Mouse (Mus musculus) embryonic facial prominence, embryonic 14.5 days (tissue): ENCODE results near the gene A730009L09Rik. TPM values are rescaled to one million over a fixed set of nuclear protein-coding genes. Genes with fewer than 3 reads are reported as not detected.

ENCODE experiments used
- ATAC-seq: fragments of 200-750 bp; cut with Nextera tagmentation; 2 replicates; pipeline ENCODE4 v1.8.0; 2017; ENCODE audit warnings: low read depth, moderate number of reproducible peaks, moderate TSS enrichment
- DNase-seq: peaks from one replicate; pipeline ENCODE4 v3.0.0-alpha.2; 2015; ENCODE audit warnings: low spot score
- H3K27ac ChIP-seq: fragments of 300-500 bp; sonication (generic); replicated peaks from 2 replicates; pipeline ENCODE4 v1.5.1; 2014; ENCODE audit warnings: low read depth, mild to moderate bottlenecking, low read length, moderate library complexity
- H3K27me3 ChIP-seq: fragments of 300-500 bp; sonication (generic); replicated peaks from 2 replicates; pipeline ENCODE4 v1.6.1; 2014; ENCODE audit warnings: low read length; ENCODE audit not compliant: control insufficient read depth, insufficient read depth
- H3K36me3 ChIP-seq: fragments of 300-500 bp; sonication (generic); 2 replicates; pipeline ENCODE4 v1.6.1; 2014; ENCODE audit warnings: low read length, mixed read lengths; ENCODE audit not compliant: control insufficient read depth, insufficient read depth
- H3K4me1 ChIP-seq: fragments of 300-500 bp; sonication (generic); 2 replicates; pipeline ENCODE4 v1.6.1; 2014; ENCODE audit warnings: antibody characterized with exemption, low read length; ENCODE audit not compliant: control insufficient read depth, insufficient read depth
- H3K4me2 ChIP-seq: fragments of 300-500 bp; sonication (generic); 2 replicates; pipeline ENCODE4 v1.6.1; 2014; ENCODE audit warnings: low read depth, mild to moderate bottlenecking, low read length, moderate library complexity, mixed read lengths
- H3K4me3 ChIP-seq: fragments of 300-500 bp; sonication (generic); 2 replicates; pipeline ENCODE4 v1.5.1; 2014; ENCODE audit warnings: low read depth, mild to moderate bottlenecking, low read length
- H3K9ac ChIP-seq: fragments of 300-500 bp; sonication (generic); 2 replicates; pipeline ENCODE4 v1.6.1; 2014; ENCODE audit warnings: low read depth, mild to moderate bottlenecking, low read length, moderate library complexity, mixed read lengths
- H3K9me3 ChIP-seq: fragments of 300-500 bp; sonication (generic); 2 replicates; pipeline ENCODE4 v1.6.1; 2016; ENCODE audit warnings: low read length; ENCODE audit not compliant: control insufficient read depth
- WGBS: fragments of 180-500 bp; shearing (Covaris S2); extraction: QIAGEN DNeasy Blood & Tissue Kit; methylation state at CpG from one replicate; pipeline ENCODE4 v1.1.7; 2014; 5-methylcytosine and 5-hydroxymethylcytosine counted together
- polyA plus RNA-seq: library from polyadenylated mRNA; unstranded; fragments of >200 nt; fragmentation: Nextera tagmentation; extraction: Ambion mirVana; gene quantifications from 2 replicates; pipeline ENCODE4 v1.2.1, GENCODE M21; 2014

Gene A730009L09Rik
- polyA plus RNA-seq: not detected in 2 replicates

GRCm38 (mm10) chr16:84514821-84515220 is at the start of gene A730009L09Rik:
A730009L09Rik (plus strand) TSS chr16:84515121.
- Histone ChIP-seq H3K4me1 (no peaks in the 10 kb centered on the region), H3K9ac (no peak within 1 kb of the TSS), H3K36me3 (no peaks in the 10 kb centered on the region), H3K4me3 (no peak within 1 kb of the TSS), H3K27me3 (no peaks in the 10 kb centered on the region), H3K9me3 (no peaks in the 10 kb centered on the region), H3K27ac (no peak within 1 kb of the TSS), H3K4me2 (no peak within 1 kb of the TSS)
- 59% methylated on average over 8 of the region's 8 CpGs for WGBS
- no peak for DNase-seq
- ATAC-seq: no peak

GRCm38 (mm10) chr16:84465581-84466165 is 49.2 kb upstream of the A730009L09Rik start:
- WGBS: 70% methylated on average over 6 of the region's 6 CpGs
- no peak for ATAC-seq
- no peaks in the 10 kb centered on the region for H3K27me3 ChIP-seq

GRCm38 (mm10) chr16:84468898-84469297 is 46.0 kb upstream of the A730009L09Rik start:
- 15% methylated on average over 1 of the region's 1 CpGs for WGBS

More at GRCm38 (mm10) chr16:84465581-84466165, 49.2 kb upstream of the A730009L09Rik start:
- Histone ChIP-seq H3K4me1 (no peaks in the 10 kb centered on the region), H3K9me3 (no peaks in the 10 kb centered on the region), H3K9ac (no peak overlapping the region), H3K4me2 (no peak overlapping the region), H3K4me3 (no peak overlapping the region), H3K36me3 (no peaks in the 10 kb centered on the region), H3K27ac (no peak overlapping the region)
- DNase-seq: no peak

GRCm38 (mm10) chr16:84469994-84470393 is 44.9 kb upstream of the A730009L09Rik start:
- WGBS: 53% methylated on average over 1 of the region's 1 CpGs
- ATAC-seq: no peak
- no peak overlapping the region for H3K4me2 ChIP-seq
- H3K4me1 ChIP-seq: no peaks in the 10 kb centered on the region
- H3K4me3 ChIP-seq: no peak overlapping the region
- no peak overlapping the region for H3K9ac ChIP-seq
- no peaks in the 10 kb centered on the region for H3K27me3 ChIP-seq
- H3K9me3 ChIP-seq: no peaks in the 10 kb centered on the region
- H3K36me3 ChIP-seq: no peaks in the 10 kb centered on the region
- no peak for DNase-seq
- no peak overlapping the region for H3K27ac ChIP-seq

More at GRCm38 (mm10) chr16:84468898-84469297, 46.0 kb upstream of the A730009L09Rik start:
- DNase-seq (no peak), ATAC-seq (no peak)
- H3K27ac ChIP-seq: no peak overlapping the region
- no peak overlapping the region for H3K9ac ChIP-seq
- H3K4me1 ChIP-seq: no peaks in the 10 kb centered on the region
- no peaks in the 10 kb centered on the region for H3K27me3 ChIP-seq
- no peaks in the 10 kb centered on the region for H3K36me3 ChIP-seq
- H3K4me2 ChIP-seq: no peak overlapping the region
- H3K4me3 ChIP-seq: no peak overlapping the region
- no peaks in the 10 kb centered on the region for H3K9me3 ChIP-seq

- H3K27ac ChIP-seq: no peak overlapping the region
- no peak overlapping the region for H3K9ac ChIP-seq
- H3K27me3 ChIP-seq: no peaks in the 10 kb centered on the region
- DNase-seq (no peak), ATAC-seq (no peak)
- H3K4me1 ChIP-seq: no peaks in the 10 kb centered on the region
- no peak overlapping the region for H3K4me2 ChIP-seq
- 70% methylated on average over 6 of the region's 6 CpGs for WGBS
- H3K36me3 ChIP-seq: no peaks in the 10 kb centered on the region
- H3K4me3 ChIP-seq: no peak overlapping the region
- no peaks in the 10 kb centered on the region for H3K9me3 ChIP-seq
Observed at GRCm38 (mm10) chr16:84473406-84473805, 41.5 kb upstream of the A730009L09Rik start.

- no peak for ATAC-seq
- H3K27me3 ChIP-seq: no peaks in the 10 kb centered on the region
- no peak overlapping the region for H3K4me2 ChIP-seq
- no peak overlapping the region for H3K4me3 ChIP-seq
- H3K9ac ChIP-seq: no peak overlapping the region
- 78% methylated on average over 4 of the region's 4 CpGs for WGBS
- H3K27ac ChIP-seq: no peak overlapping the region
- no peak for DNase-seq
- no peaks in the 10 kb centered on the region for H3K9me3 ChIP-seq
- no peaks in the 10 kb centered on the region for H3K36me3 ChIP-seq
- H3K4me1 ChIP-seq: no peaks in the 10 kb centered on the region
Observed at GRCm38 (mm10) chr16:84474712-84475111, 40.2 kb upstream of the A730009L09Rik start.

- WGBS: 68% methylated on average over 5 of the region's 5 CpGs
- H3K9ac ChIP-seq: no peak overlapping the region
- H3K4me3 ChIP-seq: no peak overlapping the region
- H3K36me3 ChIP-seq: no peaks in the 10 kb centered on the region
- no peaks in the 10 kb centered on the region for H3K27me3 ChIP-seq
- no peaks in the 10 kb centered on the region for H3K9me3 ChIP-seq
- DNase-seq (no peak), ATAC-seq (no peak)
- no peaks in the 10 kb centered on the region for H3K4me1 ChIP-seq
- H3K27ac ChIP-seq: no peak overlapping the region
- H3K4me2 ChIP-seq: no peak overlapping the region
Observed at GRCm38 (mm10) chr16:84476948-84477347, 38.0 kb upstream of the A730009L09Rik start.

GRCm38 (mm10) chr16:84477528-84477927 is 37.4 kb upstream of the A730009L09Rik start:
- ATAC-seq: no peak
- no peak overlapping the region for H3K4me3 ChIP-seq
- 58% methylated on average over 1 of the region's 1 CpGs for WGBS
- H3K9ac ChIP-seq: no peak overlapping the region
- DNase-seq: no peak
- H3K9me3 ChIP-seq: no peaks in the 10 kb centered on the region
- H3K4me1 ChIP-seq: no peaks in the 10 kb centered on the region
- no peaks in the 10 kb centered on the region for H3K27me3 ChIP-seq
- H3K36me3 ChIP-seq: no peaks in the 10 kb centered on the region
- no peak overlapping the region for H3K27ac ChIP-seq
- H3K4me2 ChIP-seq: no peak overlapping the region

- DNase-seq (no peak), ATAC-seq (no peak)
- no peaks in the 10 kb centered on the region for H3K36me3 ChIP-seq
- H3K27ac ChIP-seq: no peak overlapping the region
- no peak overlapping the region for H3K4me3 ChIP-seq
- WGBS: 71% methylated on average over 6 of the region's 6 CpGs
- H3K4me1 ChIP-seq: no peaks in the 10 kb centered on the region
- no peak overlapping the region for H3K9ac ChIP-seq
- no peaks in the 10 kb centered on the region for H3K27me3 ChIP-seq
- no peaks in the 10 kb centered on the region for H3K9me3 ChIP-seq
- no peak overlapping the region for H3K4me2 ChIP-seq
Observed at GRCm38 (mm10) chr16:84477952-84478351, 37.0 kb upstream of the A730009L09Rik start.
